Mouse (Mus musculus) cerebellum, adult 11 months (tissue): ENCODE data around the gene Gm28539.
"Not testable (repeated sequence)": the region's sequence is repeated elsewhere in the genome, so short reads cannot be mapped to it uniquely, and the experiment has no call there.

Experiments
- DNase-seq: peaks from one replicate; pipeline ENCODE4 v3.0.0; 2022

Gene Gm28539

GRCm38 (mm10) chr16:18836468-18837208, at the start of gene Gm28539, which contains the start of gene 2510002D24Rik:
Gene Gm28539 (plus strand): TSS chr16:18836584.
Gene 2510002D24Rik (plus strand): TSS chr16:18836578.
- DNase-seq, result peak; percentile 95

GRCm38 (mm10) chr16:18786652-18787051, 49.7 kb upstream of the Gm28539 start:
- no peak for DNase-seq

GRCm38 (mm10) chr16:18788627-18789406, 47.6 kb upstream of the Gm28539 start:
- DNase-seq, result no peak

- DNase-seq, result no peak
Measured at GRCm38 (mm10) chr16:18795223-18795899, 41.0 kb upstream of the Gm28539 start.

- no peak for DNase-seq
Measured at GRCm38 (mm10) chr16:18796645-18797044, 39.7 kb upstream of the Gm28539 start.

- no peak for DNase-seq
Measured at GRCm38 (mm10) chr16:18798151-18798550, 38.2 kb upstream of the Gm28539 start.

GRCm38 (mm10) chr16:18798841-18799240, 37.5 kb upstream of the Gm28539 start:
- DNase-seq, result no peak

- no peak for DNase-seq
Measured at GRCm38 (mm10) chr16:18805746-18806145, 30.6 kb upstream of the Gm28539 start.

GRCm38 (mm10) chr16:18809001-18809400, 27.4 kb upstream of the Gm28539 start:
- DNase-seq, result no peak

GRCm38 (mm10) chr16:18811032-18811431, 25.4 kb upstream of the Gm28539 start:
- no peak for DNase-seq

GRCm38 (mm10) chr16:18811468-18812384, 24.7 kb upstream of the Gm28539 start, which contains the start of the genes Ufd1 and Cdc45:
Gene Ufd1 (plus strand): TSS chr16:18811779.
Gene Cdc45 (minus strand): TSS chr16:18811987.
- DNase-seq, result peak; percentile 80

- no peak for DNase-seq
Measured at GRCm38 (mm10) chr16:18812385-18812910, 23.9 kb upstream of the Gm28539 start.

GRCm38 (mm10) chr16:18822356-18822755, 14.0 kb upstream of the Gm28539 start:
- no peak for DNase-seq

GRCm38 (mm10) chr16:18822925-18823324, 13.5 kb upstream of the Gm28539 start:
- no peak for DNase-seq

GRCm38 (mm10) chr16:18828630-18829029, 7.8 kb upstream of the Gm28539 start:
- no peak for DNase-seq

- DNase-seq, result no peak
Measured at GRCm38 (mm10) chr16:18829102-18829501, 7.3 kb upstream of the Gm28539 start.

GRCm38 (mm10) chr16:18833486-18833885, 2.9 kb upstream of the Gm28539 start:
- DNase-seq, result no peak

- peak; percentile 26 for DNase-seq
Measured at GRCm38 (mm10) chr16:18836073-18836467, 314 bp upstream of the Gm28539 start.

- DNase-seq, result no peak
Measured at GRCm38 (mm10) chr16:18838346-18838745, 2.0 kb downstream of the Gm28539 start.

GRCm38 (mm10) chr16:18846301-18846820, 10.0 kb downstream of the Gm28539 start:
- DNase-seq, result no peak

- DNase-seq, result not testable (repeated sequence)
Measured at GRCm38 (mm10) chr16:18849521-18850190, 13.3 kb downstream of the Gm28539 start.
